Mouse (Mus musculus) heart, embryonic 14.5 days (tissue): Measurements from ENCODE around the gene Desi1. TPM values are rescaled to one million over a fixed set of nuclear protein-coding genes. Genes with fewer than 3 reads are reported as not detected.

ENCODE experiments used
- ATAC-seq: fragments of 200-750 bp; cut with Nextera tagmentation; 2 replicates; pipeline ENCODE4 v1.8.0; 2017; ENCODE audit warnings: low read depth, moderate TSS enrichment; ENCODE audit not compliant: insufficient number of reproducible peaks, insufficient read depth, low FRiP score
- H3K27ac ChIP-seq, 2 experiments: fragments of 200-500 bp in 1 of 2; fragments of 300-500 bp in 1 of 2; sonication (generic) in 1 of 2; replicated peaks in 1 of 2; 2 replicates each; pipeline ENCODE4 v1.5.1; 2012 to 2014; ENCODE audit warnings: low read depth in 2 of 2, low read length in 2 of 2, control low read depth in 1 of 2, mild to moderate bottlenecking in 1 of 2, mixed read lengths in 1 of 2; ENCODE audit not compliant: control insufficient read depth in 1 of 2, insufficient read depth in 1 of 2
- H3K27me3 ChIP-seq: fragments of 300-500 bp; sonication (generic); 2 replicates; pipeline ENCODE4 v1.6.1; 2014; ENCODE audit warnings: mild to moderate bottlenecking, low read length, control low read depth; ENCODE audit not compliant: control insufficient read depth, insufficient read depth
- H3K36me3 ChIP-seq: fragments of 300-500 bp; sonication (generic); 2 replicates; pipeline ENCODE4 v1.6.1; 2014; ENCODE audit warnings: mild to moderate bottlenecking, control low read depth, low read length, mixed read lengths; ENCODE audit not compliant: control insufficient read depth, insufficient read depth
- H3K4me1 ChIP-seq, 2 experiments: fragments of 200-500 bp in 1 of 2; fragments of 300-500 bp in 1 of 2; sonication (generic) in 1 of 2; 2 replicates each; pipeline ENCODE4 v1.6.1; 2012 to 2014; ENCODE audit warnings: low read length in 2 of 2, control low read depth in 1 of 2, mixed read lengths in 1 of 2; ENCODE audit not compliant: control insufficient read depth in 2 of 2, insufficient read depth in 2 of 2
- H3K4me2 ChIP-seq: fragments of 300-500 bp; sonication (generic); 2 replicates; pipeline ENCODE4 v1.6.1; 2014; ENCODE audit warnings: mild to moderate bottlenecking, low read length
- H3K4me3 ChIP-seq, 2 experiments: fragments of 200-500 bp in 1 of 2; fragments of 300-500 bp in 1 of 2; sonication (generic) in 1 of 2; 2 replicates each; pipeline ENCODE4 v1.5.1; 2012 to 2014; ENCODE audit warnings: low read length in 2 of 2, mild to moderate bottlenecking in 2 of 2, control low read depth in 1 of 2, low read depth in 1 of 2, moderate library complexity in 1 of 2; ENCODE audit not compliant: control insufficient read depth in 1 of 2, insufficient read depth in 1 of 2
- H3K9ac ChIP-seq: fragments of 300-500 bp; sonication (generic); 2 replicates; pipeline ENCODE4 v1.6.1; 2014; ENCODE audit warnings: mild to moderate bottlenecking, low read length
- H3K9me3 ChIP-seq: fragments of 300-500 bp; sonication (generic); 2 replicates; pipeline ENCODE4 v1.6.1; 2016; ENCODE audit warnings: low read length, control low read depth; ENCODE audit not compliant: control insufficient read depth
- WGBS: fragments of 180-500 bp; shearing (Covaris S2); extraction: QIAGEN DNeasy Blood & Tissue Kit; methylation state at CpG from one replicate; pipeline ENCODE4 v1.1.7; 2014; 5-methylcytosine and 5-hydroxymethylcytosine counted together
- polyA plus RNA-seq: library from polyadenylated mRNA; unstranded; fragments of >200 nt; fragmentation: Nextera tagmentation; extraction: Ambion mirVana; gene quantifications from 2 replicates; pipeline ENCODE4 v1.2.1, GENCODE M21; 2014

Desi1 gene
- polyA plus RNA-seq, 1 experiment from 2014 or later: 21.8 TPM

- no peak within 1 kb of the TSS for H3K4me3 ChIP-seq
- H3K27me3 ChIP-seq: peaks cover 11% of the 10 kb centered on the region
- no peaks in the 10 kb centered on the region for H3K9me3 ChIP-seq
- H3K36me3 ChIP-seq: no peaks in the 10 kb centered on the region
- no peak for ATAC-seq
- no peaks in the 10 kb centered on the region for H3K4me1 ChIP-seq
- H3K9ac ChIP-seq: no peak within 1 kb of the TSS
- WGBS: 57% methylated on average over 1 of the region's 1 CpGs
- no peak within 1 kb of the TSS for H3K27ac ChIP-seq
- H3K4me2 ChIP-seq: no peak within 1 kb of the TSS
These were observed 25.1 kb upstream of the Desi1 start, which contains the start of gene 4930407I10Rik for GRCm38 (mm10) chr15:82058719-82059201. Gene 4930407I10Rik (plus strand): TSS chr15:82059151.

GRCm38 (mm10) chr15:82052544-82052943, 18.9 kb upstream of the Desi1 start:
- no peak for ATAC-seq
- no peak overlapping the region for H3K27ac ChIP-seq
- no peaks in the 10 kb centered on the region for H3K4me1 ChIP-seq
- 50% methylated on average over 5 of the region's 5 CpGs for WGBS
- H3K9me3 ChIP-seq: no peaks in the 10 kb centered on the region
- no peak overlapping the region for H3K4me3 ChIP-seq
- 0 out of 2 replicates have a peak, but pooled peaks cover 3% of the 10 kb centered on the region for H3K27me3 ChIP-seq
- H3K9ac ChIP-seq: no peak overlapping the region
- no peak overlapping the region for H3K4me2 ChIP-seq
- no peaks in the 10 kb centered on the region for H3K36me3 ChIP-seq

- H3K9ac ChIP-seq: peak within 1 kb of the TSS; percentile 96
- peak within 1 kb of the TSS; percentile 83 for H3K4me2 ChIP-seq
- peaks cover 4 to 12% of the 10 kb centered on the region in 2 experiments; a peak in 3 of 4 replicates for H3K4me1 ChIP-seq
- H3K27ac ChIP-seq: peak within 1 kb of the TSS; percentile 66 to 81
- H3K36me3 ChIP-seq: peaks cover 20% of the 10 kb centered on the region
- peak within 1 kb of the TSS; percentile 86 to 89 for H3K4me3 ChIP-seq
- WGBS: under 1% methylated on average over 73 of the region's 74 CpGs
- H3K27me3 ChIP-seq: 0 out of 2 replicates have a peak, but pooled peaks cover 3% of the 10 kb centered on the region
- ATAC-seq: peak; percentile 59; the same call in 1 of the 2 replicates
- H3K9me3 ChIP-seq: no peaks in the 10 kb centered on the region
These were observed 13.6 kb upstream of the Desi1 start, which contains the start of gene Snu13 for GRCm38 (mm10) chr15:82047080-82047883. Gene Snu13 (minus strand): TSS chr15:82047598.

DNA sequence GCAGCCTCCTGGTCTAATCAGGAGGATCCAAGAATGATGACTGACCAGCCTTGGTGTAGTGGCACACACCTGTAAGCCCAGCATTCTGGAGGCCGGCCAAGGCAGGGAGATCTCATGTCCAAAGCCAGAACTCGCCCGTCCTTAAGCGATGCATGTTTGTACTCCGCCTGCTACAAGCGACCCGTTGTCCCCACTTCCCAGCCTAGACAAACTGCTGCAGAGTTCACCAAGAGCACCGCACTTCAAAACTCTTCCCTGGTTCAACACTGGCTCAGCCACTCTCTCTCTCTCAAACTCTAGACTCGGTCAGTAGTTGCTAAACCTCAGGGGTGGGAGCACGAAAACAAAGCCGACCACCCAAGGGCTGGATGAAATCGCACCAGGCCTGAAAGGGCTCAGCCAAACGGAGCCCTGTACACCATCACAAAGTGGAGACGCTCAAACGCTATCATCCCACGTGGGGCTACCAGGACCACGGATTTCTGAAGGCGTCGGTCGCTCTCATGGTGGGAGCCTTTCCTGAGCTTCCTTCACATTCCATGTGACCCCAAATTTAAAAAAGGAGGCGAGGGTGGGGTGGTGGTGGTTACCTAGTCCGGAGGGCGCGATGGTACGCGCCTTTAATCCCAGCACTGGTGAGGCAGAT, 12.7 kb upstream of the Desi1 start:
- Histone ChIP-seq H3K27me3 (0 out of 2 replicates have a peak, but pooled peaks cover 3% of the 10 kb centered on the region), H3K4me2 (peak overlapping the region; percentile 83), H3K9me3 (no peaks in the 10 kb centered on the region), H3K4me3 (peak overlapping the region; percentile 86 to 89), H3K27ac (peak overlapping the region in 1 of 2 experiments; percentile 66; a peak in 2 of 4 replicates), H3K9ac (peak overlapping the region; percentile 96), H3K36me3 (peaks cover 22% of the 10 kb centered on the region), H3K4me1 (peaks cover 4 to 12% of the 10 kb centered on the region in 2 experiments; a peak in 3 of 4 replicates)
- under 1% methylated on average over 26 of the region's 26 CpGs for WGBS
- peak; percentile 42 for ATAC-seq

DNA sequence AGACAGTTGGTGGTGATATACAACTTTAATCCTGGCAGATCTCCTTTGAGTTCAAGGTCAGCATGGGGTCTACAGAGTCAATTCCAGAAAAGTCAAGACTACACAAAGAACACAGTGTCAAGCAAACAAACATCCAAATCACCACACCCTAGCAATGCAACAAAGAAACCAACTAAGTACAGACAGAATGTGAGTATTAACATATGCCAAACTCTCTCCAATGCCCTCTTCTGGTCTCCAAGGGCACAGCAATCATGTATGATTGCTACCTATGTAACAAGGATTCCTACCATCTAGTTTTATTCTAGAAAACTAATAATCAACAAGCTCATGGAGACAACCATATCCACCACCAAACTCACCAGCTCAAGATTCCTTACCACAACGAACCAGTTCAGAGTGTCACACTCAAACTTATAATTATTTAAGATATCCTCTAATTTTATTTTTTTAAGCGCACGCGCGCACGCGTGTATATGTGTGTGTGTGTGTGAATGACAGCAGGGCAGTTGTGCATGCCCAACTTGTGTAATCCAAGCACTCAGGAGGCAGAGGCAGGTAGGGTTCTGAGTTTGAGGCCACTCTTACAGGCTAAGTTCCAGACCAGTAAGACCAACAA, 10.6 kb upstream of the Desi1 start:
- H3K9ac ChIP-seq: no peak overlapping the region
- no peak overlapping the region for H3K4me2 ChIP-seq
- no peak overlapping the region for H3K27ac ChIP-seq
- 97% methylated on average over 7 of the region's 7 CpGs for WGBS
- H3K4me3 ChIP-seq: no peak overlapping the region
- H3K9me3 ChIP-seq: no peaks in the 10 kb centered on the region
- no peak for ATAC-seq
- peaks cover 41% of the 10 kb centered on the region for H3K36me3 ChIP-seq
- H3K27me3 ChIP-seq: 0 out of 2 replicates have a peak, but pooled peaks cover 3% of the 10 kb centered on the region
- H3K4me1 ChIP-seq: peaks cover 4 to 12% of the 10 kb centered on the region in 2 experiments; a peak in 3 of 4 replicates

DNA sequence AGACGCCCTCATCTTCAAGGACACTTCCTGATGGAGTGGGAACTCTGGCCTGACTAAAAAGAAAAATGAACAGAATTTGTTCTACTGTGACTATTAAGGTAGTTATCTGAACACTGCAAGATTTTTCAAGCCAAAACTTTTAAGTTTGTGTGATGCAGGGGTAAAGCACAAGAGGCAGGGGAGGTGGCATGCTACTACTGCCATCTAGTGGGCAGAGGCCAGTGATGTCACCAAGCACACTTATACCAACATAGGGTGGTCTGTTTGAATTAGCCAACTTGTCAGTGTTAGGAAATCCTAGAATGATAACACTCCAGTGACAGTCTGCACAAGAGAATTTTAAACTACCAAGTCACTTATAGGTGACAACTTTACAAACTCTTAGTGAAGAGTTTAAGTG, 7.0 kb upstream of the Desi1 start:
- peaks cover 0 to 2% of the 10 kb centered on the region in 2 experiments; a peak in 1 of 4 replicates for H3K4me1 ChIP-seq
- H3K4me3 ChIP-seq: no peak overlapping the region
- peaks cover 72% of the 10 kb centered on the region for H3K36me3 ChIP-seq
- H3K9me3 ChIP-seq: no peaks in the 10 kb centered on the region
- no peak overlapping the region for H3K27ac ChIP-seq
- no peaks in the 10 kb centered on the region for H3K27me3 ChIP-seq
- 97% methylated on average over 1 of the region's 1 CpGs for WGBS
- no peak overlapping the region for H3K9ac ChIP-seq
- no peak overlapping the region for H3K4me2 ChIP-seq
- ATAC-seq: no peak
